Mouse (Mus musculus): ENCODE measurements at regions not wholly inside any gene's neighbourhood (a gene's known extent, or its start where the extent isn't known, plus 50 kb on each side); places are given as distances from the start of the nearest gene placed in this dataset.

- TF ChIP-seq CTCF (conservative IDR thresholded peaks at IDR 0.05; ENCODE audit: insufficient read depth, insufficient read length, low read depth, low read length) = no peak
- no peak for TF ChIP-seq POLR2A (IDR thresholded peaks at IDR 0.05; ENCODE audit: low read depth, low read length)
Observed at GRCm38 (mm10) chr2:45197955-45198631, 80.9 kb upstream of the Zeb2 start.

All from kidney, adult 2 months (tissue).